Mouse (Mus musculus): Measurements from ENCODE around the gene 1700012B07Rik.

1700012B07Rik gene

DNA sequence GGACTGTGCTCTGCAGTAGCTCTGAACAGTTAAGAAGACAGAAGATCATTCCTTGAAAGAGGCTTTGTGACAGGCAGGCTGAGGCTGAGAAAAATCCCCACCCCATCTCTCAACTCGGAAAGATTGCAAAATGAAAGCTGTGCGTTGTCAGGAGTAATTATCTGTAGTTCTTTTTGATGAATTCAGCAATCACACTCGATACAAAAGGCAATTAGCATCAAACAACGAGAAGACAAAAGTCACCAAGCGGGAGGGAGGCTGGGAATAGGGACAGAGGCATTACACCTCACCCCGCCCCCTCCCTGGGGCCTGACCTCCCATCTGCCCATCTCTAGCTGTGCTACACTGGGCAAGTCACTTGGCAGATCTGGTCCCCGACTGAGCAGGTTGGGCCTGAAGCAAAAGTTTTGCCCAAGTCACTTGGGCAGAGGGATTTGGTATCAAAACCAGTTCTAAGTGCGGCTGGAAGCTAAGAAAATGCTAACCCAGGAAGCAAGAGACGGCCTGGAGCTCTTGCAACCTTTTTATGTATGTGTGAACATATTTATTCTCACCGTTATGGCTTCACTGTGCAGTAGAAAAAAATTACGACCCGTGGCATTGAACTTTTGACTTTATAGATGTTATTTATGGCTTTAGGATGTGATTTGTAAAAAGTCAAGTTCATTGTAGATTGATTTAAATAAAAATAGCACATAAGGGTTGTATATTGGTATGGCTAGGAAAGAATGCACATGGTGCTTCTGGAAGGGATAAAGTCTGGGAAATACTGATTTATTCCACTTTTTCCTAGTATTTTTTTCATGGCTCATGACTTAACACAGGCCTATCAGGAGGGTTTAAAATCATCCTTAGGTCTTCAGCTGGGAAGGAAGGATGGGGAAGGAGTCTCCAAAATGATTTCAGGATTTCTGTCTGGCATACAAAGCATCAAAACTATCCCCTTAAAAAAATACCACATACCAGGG lies 75.9 kb downstream of the 1700012B07Rik start:
- DNase-seq (ENCODE audit: low spot score): no peak

GRCm38 (mm10) chr11:109745210-109745609 lies 82.6 kb downstream of the 1700012B07Rik start:
- DNase-seq (ENCODE audit: low spot score): no peak

GRCm38 (mm10) chr11:109737967-109738366 lies 89.9 kb downstream of the 1700012B07Rik start:
- DNase-seq (ENCODE audit: low spot score): no peak

Data from urinary bladder, postnatal 10 days (tissue).